Mouse (Mus musculus) kidney, adult 11 months (tissue): Measurements from ENCODE around the gene Kmt5c.
A peak's percentile ranks its signal among the peaks of the same experiment; 100 is the strongest.

Experiments used
- DNase-seq: peaks from one replicate; pipeline ENCODE4 v3.0.0; 2022

Kmt5c gene

DNA sequence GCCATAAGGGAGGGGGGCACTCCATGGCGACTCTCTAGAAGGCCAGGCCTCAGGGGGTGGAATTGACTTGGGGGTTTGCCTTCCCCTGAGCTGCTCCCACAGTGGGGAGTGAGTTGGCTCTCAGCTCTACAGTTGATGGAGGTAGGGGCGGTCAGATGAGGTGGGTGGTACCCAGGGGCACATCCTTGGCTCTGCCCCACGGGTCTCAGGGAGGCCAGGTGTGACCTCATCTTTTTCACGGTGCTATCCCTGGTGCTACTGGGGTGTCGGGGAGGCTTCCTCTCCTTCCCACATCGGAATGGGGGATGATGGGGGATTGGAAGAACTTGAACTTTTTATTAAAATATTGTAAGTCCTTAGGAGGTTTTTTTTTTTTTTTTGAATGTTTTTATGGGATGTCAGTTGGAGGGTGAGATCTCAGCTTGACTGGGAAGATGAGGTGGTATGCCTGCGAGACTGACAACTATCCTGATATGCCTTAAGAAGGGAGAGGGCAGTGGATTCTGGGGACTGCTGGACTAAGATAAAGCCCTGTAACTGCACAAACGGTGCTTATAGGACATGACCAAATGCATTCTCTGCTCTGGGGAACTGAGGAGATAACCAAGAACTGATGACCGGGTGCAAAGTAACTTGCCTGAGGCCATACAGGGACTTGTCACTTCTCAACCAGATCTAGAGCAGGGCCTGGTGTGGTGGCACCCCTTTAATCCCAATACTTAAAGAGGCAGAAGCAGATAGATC lies 7.4 kb downstream of the Kmt5c start:
- no peak for DNase-seq

DNA sequence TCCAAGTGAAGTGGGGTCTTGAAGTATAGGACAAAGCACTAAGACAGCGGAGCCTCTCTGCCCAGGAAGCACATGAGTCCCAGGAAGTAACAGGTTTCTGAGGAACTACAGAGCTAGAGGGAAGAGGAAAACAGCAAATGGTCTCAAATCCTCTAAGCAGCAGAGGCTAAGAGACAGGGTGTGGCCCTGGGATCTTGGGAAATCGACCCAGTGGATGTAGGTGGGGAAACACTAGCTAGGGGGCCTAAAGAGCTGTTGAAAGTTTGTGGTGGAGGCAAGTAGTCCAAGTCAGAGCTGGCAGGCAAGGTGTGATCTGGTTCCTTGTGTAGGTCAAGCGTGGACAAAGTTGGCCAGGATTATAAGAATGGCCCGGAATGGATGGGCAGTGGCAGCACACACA lies 8.4 kb downstream of the Kmt5c start:
- no peak for DNase-seq

DNA sequence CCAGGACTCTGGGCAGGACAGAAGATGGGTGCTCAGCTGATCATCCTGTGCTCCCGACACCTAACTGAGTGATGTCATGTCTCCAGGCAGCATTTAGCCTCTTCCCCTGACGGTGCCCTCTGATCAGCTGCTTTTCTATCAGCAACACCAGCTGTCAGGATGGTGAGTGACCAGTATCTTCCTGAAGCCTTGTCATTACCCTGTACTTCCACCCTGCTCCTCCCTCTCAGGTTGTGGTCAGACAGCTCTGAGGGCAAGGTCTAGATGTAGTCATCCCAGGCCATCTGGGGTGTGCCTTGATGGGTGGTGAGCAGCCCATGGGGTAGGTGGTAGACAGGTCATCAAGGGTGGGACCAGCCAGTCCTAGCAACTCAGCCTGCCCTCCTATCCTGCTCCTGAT lies 9.3 kb downstream of the Kmt5c start:
- DNase-seq, result no peak

DNA sequence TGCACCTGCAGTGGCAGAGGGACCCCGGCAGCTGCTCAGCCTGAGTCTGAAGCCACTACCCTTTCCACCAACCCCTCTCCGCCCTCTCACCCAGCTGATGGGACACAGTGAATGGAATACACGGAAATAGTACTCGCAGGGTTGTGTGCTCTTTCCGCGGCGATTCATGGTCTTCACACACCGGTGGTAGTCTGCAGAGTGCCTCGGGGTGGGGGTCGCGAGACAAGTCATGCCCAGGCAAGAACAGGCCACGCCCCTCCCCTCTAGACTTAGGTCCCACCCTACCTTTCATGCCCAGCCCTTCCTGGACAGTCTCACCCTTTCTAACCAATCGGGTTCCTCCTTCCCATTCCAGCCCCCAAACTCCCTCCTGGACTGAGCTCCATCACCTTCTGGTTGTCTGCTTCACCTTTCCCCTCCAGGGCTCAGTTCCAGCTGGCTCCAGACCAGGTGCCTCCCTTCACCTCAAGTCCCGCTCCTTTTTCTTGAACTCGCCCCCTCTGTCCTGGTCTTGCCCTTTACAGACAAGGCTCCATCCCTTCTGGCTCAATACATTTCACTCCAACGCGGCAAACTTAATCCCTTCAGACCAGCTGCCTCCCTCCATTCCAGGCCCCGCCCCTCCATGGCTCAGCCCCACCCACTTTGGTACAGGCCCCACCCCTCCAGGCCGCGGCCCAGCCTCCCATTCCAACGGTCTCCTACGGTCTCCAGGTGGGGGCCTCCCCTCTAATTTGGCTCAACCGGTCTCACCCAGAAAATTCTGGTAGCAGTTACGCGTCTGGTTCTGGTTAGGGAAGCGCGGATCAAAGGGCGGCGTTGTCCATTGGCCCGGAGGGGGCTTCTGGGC lies 12.3 kb downstream of the Kmt5c start:
- DNase-seq, result peak; percentile 63

DNA sequence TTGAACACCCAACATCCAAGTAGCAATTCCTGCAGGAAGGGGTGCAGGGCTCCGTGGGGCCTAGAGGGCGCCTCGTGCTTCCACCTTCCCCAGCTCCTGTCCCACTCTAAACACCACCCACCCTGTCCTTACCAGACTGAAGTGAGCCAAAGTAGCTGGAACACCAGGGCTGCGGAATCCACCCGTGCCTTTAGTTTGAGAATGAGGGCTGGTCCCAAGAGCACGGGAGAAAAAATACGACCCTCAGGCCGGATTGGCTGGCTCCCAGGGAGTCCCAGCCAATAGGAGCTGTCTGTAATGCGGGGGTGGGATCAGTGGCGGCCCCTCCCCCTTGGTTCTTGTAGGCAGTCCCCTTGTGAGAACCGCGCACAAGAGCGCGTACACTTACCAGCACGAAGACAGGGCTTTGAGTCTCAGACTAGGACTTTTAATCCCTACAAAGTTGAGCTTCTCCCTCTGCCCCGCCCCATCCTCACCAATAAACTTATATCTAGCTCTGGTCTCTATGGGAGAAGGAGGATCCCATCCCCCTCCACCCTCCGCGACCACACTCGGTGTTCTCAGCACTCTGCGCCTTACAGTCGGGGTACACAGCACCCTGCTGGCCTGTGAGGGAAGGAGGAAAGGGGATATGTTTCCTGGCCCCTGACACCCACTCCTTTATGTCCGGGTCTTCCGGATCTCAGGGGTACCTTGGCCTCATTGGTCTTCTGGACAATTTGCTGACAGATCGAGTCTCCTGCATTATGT lies 13.1 kb downstream of the Kmt5c start, which contains the start of gene Cox6b2:
TSS of gene Cox6b2 (minus strand) at position 274 of the 750 bp plus-strand sequence.
- peak; percentile 78 for DNase-seq

DNA sequence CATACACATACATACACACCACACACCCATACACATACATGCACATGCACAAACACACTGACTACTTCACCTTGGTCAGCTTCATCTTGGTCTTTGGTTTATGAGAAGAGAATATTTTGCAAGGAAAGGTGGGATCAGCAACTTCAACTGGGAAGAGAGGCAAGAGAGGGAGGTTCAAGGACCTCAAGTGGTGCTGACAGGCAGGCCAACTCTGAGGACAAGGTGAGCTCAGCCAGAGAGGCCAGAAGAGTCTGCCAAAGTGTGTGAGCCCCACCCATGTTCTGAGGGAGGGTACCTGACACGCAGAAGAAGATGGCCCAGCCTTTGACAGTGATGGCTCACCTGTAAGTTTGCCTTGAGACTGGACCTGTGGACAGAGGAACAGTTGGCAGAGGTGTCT lies 19.8 kb downstream of the Kmt5c start:
- no peak for DNase-seq

DNA sequence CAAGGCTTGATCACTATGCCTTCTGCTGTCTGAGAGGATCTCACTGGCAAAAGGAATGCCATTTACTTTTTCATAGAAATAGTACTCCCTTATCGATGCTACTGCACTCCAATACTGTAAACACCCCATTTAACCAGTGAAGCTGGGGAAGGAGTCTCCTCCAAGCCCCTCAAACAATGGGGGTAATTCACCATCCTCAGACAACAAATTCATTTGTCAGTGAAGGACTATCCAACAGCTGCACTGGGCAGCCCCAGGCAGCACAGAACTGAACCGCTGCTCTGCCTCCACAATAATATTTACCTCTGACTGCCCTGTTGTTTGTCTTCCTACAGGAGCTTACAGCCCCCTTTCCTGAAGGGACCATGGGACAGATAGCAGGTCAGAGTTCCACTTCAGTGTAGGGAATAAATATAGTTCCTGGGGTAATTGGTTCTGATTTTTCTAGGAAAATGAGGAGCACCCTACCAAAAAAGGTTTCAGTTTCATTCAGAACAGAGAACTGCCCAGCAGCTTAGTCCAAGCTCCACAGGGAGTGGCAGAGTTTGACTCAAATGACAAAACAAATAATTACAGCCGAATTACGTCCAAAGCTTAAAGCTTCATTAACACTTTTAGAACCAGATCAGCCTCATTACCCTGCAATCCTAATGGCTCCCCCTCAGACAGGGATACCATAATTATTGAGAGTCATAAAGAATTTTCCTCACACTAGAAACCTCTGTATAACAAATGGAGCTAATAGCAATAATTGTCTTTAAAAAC lies 25.2 kb downstream of the Kmt5c start:
- DNase-seq, result no peak

DNA sequence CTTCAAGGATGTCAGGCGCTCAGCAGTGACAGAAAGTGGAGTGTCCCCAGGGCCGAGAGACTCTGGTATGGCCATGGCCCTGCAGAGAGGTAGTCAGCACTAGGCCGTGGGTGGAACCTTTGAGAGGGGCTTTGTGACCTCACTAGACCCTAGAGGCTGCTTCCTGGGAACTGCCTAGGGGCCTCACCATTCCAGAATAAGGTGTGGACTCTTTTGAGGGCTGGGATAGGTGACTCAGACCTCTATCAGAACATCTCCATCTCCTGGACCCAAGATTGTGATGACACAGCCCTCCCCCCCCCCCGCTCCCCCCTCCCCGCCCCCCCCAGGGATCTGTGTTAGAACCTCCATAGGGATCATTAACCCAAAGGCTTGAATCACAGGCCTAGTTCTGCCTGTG lies 31.3 kb downstream of the Kmt5c start, which contains the start of gene Fam71e2:
TSS of gene Fam71e2 (minus strand) at position 101 of the 400 bp plus-strand sequence.
- no peak for DNase-seq

DNA sequence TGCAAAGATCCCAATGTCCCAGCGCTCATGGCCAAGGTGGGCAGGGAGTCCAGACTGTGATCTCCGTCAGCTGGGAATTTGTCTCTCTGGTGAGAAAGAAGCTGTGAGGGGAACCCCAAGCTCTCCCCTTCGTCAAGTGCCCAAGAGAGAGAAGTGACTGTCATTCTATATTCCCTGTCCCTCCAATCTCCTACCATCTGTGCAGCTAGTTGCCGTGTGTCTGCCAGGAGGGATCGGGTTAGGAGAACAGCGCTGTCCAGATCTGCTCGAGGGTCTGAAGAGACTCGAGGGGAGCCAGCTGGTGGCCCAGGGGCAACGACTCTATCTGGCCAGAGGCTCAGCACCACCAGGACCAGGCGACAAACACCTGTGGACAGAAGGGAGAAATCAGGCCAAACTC lies 36.2 kb downstream of the Kmt5c start:
- DNase-seq, result no peak

DNA sequence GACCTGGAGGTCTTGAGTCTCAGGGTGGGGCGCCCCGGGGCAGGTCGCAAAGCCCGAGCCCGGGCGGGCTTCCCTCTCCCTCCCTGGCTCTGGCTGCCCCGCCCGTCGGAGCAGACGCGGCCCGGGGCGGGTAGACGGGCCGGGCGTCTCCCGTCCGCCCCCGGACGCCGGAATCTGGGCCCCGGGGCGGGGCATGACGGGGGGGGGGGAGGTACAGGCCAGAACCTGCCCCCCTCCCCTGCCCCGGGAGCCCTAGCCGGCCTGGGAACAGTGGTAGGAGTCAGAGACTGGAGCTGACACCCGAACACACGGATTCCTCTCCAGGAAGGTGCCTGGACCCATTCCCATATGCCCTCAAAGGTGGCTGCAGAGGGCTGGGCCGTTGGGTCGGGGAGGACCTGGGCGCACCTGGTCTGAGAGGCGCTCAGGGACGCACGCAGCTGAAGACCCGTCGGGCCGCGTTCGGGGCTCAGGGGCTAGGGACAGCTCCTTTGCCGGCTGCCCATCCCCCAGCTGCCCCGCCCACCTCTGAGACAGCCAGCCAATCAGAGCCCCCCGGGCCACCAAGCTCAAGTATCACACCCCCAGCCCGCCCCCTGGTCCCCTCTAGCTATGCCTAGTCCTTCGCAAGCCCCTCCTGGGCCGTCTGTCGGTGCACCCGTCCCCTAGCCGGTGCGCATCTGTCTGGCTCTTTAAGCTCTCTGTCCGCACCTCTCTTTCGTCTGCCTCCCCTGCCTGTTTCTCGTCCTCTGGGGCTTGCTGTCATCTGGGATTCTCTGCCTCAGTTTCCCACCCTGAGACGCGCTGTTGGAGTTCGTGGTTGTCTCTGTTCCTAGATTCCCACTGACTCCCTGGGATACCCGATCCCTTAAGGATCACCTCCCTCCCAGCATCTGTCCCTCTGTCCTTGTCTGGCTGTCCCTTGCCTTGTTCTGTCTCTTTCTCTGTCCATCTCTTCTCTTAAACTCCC lies 37.2 kb downstream of the Kmt5c start:
- peak; percentile 42 for DNase-seq

DNA sequence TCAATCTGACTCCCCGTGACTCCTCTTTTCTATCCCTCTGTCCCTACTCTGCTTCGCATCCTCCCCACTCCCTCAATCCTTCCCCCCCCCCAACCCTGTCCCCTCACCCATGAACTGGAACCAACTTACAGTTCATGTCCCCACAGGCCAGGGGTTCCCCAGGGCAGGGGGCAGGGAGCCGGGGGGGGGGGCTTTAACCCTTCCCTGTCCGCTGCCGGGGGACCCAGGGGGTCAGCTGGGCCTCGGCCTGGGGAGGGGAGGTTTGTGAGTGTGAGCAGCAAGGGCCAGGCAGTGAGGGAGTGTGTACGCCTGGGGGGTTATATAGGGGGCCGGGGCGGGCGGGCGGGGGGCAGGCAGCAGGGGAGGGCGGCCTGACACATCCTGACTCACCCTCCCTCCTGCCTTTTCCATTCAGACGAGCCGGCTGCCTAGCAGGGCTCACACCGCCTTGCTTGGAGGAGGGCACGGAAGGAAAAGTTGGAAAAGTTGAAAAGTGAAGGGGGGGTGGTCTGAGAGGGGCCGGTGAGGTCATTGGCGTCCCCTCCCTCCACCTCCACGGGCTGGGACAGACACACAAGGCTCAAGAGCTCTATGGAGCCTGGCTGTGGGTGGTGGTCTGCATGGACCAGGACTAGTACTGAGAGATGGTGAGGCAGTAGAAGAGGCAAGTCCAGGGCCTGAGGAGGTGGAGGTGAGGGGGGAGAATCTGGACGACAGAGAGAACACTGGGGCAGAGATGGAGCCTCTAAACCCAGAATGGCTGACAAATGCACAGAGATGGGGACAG lies 38.1 kb downstream of the Kmt5c start:
- DNase-seq, result no peak

DNA sequence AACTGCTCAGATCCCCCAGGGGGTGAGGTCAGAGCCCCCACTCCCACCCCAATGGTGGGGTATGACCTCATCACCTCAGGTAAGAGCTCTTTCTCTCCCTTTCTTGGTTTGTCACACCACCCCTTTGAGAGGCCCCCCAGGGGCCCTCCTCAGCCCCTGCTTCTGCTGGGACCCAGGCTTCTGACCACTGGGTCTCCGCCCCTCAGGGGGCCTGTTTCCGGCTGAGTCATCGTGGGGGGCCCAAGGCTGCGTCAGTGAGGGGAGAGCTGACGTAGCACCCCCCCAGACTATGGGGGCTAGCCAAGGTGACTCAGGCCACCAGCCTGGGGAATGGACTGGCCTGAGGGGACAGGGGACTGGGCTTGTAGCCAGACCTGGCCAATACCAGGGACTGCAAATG lies 40.0 kb downstream of the Kmt5c start:
- no peak for DNase-seq

DNA sequence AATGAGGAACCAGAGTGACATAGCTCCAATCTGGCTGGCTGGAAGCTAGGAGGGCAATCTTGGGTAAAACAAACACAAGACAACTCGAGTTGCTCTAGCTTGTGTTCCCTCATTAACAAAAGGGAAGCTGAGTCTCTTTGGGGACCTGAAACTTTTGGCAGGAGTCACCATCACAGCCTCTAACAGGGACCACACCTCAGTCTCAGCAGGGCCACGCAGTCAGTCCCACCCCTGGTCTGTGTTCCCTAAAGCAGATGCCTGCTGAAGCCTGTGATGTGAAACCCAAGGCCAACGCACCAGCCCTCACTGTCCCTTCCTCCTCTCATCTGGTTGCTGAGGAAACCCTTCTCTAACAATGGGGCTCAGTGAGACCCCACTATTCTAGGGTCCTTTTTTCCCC lies 42.2 kb downstream of the Kmt5c start:
- DNase-seq, result no peak

DNA sequence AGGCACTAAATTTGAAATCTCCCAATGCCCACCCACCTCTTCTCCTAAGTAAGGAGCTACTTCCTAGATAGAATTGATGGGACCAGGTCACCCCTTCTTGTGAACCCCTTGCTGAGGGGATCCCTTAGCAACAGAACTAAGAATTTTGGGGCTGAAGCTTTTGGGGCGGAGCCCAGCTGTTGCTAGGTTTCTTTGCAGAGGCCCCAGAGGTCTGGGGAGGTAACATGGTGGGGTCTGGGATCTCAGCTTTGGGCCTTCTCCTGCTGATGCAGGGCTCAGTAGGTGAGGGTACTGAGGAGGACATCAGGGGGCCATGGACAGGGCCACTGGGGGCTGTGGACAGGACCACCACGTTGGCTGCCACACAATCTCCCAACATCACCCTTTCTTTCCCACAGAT lies 42.8 kb downstream of the Kmt5c start, which contains the start of the genes Il11 and Tmem190:
TSS of gene Il11 (minus strand) at position 101 of the 400 bp plus-strand sequence.
TSS of gene Tmem190 (plus strand) at position 179 of the 400 bp plus-strand sequence.
- no peak for DNase-seq

DNA sequence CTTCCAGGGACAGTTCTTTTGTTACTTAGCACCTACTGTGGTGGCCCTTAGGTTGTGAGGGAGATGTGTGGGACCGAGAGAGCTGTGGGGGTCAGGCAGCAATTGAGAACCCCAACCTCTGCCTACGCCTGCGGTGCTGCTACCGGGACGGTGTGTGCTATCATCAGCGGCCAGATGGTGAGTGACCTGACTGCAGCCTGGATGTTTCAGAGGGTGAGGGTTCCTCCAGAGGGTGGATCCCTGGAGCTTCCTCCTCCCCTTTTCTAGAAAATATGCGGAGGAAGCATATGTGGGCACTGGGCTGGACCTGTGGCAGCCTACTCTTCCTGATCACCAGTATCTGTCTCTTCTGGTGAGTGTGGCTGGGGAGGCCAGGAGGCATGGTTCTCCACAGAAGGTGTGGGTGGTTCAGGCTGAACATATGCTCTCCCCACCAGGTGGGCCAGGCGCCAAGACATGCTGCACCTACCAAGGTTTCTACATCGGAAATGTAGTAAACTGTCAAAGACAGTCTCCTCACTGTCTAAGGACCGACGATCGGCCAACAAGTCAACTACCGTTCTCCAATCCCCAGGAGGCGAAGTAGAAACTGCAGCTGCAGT lies 43.9 kb downstream of the Kmt5c start:
- DNase-seq, result no peak

DNA sequence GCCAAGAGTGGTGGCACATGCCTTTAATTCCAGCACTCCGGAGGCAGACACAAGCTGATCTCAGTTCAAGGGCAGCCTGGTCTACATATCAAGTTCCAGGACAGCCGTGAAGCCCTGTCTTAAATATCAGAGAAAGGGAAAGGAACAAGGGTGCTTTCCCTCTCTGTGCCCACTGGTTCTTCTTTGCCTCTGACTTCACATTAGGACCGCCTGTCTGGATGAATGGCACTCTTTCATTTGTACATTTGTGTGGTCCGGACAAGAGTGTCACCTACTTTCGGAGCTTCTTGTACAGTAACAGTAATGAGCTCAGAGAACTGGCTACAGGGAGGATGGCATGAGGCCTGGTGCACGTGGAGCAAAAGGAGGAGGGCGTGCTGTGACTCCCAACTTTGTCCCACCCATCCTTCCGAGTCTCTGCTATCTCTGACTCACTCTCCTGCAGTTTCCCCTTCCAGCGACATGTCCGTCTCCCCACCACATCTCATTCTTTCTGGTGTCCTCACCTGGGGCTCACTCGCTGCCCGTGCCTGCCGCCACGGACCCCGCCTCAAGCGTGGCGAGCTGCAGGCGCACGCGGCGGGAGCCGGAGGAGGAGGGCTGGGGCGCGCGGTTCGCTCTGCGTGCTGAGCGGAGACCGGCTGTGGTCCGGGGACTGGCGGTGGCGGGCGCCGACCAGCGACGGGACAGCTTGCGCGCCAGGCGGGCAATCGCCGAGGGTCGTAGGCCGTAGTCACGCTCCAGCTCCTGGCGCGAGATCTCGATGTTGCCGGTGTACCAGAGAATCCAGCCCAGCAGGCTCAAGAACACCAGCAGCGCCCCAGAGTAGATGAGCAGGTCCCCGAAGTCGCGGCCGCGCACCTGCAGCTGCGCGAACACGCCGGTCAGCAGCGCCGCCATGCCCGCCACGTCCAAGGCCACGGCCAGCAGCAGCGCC lies 48.9 kb downstream of the Kmt5c start:
- no peak for DNase-seq

DNA sequence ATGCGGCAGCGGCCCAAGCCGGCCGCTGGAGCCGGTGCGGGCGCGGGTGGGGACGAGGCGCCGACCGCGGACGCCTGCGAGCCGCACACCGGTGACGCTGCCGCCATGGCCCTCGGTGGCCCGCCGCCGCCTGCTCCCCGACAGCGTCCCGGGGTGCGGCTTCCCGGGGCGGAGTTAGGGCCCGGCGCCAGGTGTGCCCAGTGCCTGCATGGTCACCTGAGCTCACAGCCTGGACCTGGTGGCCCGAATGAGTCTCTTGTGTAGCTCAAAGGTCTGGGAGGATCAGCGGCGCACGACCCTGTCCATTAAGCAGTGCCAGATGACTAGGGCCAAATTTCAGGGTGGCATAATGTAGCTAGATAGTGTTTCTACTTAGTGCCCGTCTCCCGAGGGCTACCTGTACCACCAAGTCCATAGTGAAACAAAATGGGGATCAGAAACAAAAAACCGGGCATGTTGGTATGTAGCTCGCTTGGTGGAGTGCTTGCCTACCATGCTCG lies 49.6 kb downstream of the Kmt5c start, which contains the start of gene Tmem238:
TSS of gene Tmem238 (minus strand) at position 221 of the 500 bp plus-strand sequence.
- DNase-seq, result peak; percentile 88
